Mouse (Mus musculus) thymus, adult 2 months (tissue): Measurements from ENCODE around the gene Irak3.

Experiments used
- CTCF ChIP-seq: fragments of 200-500 bp; IDR thresholded peaks from 2 replicates; pipeline ENCODE4 v1.5.1; 2012; ENCODE audit warnings: mild to moderate bottlenecking, control low read depth, low read length, moderate library complexity, borderline replicate concordance; ENCODE audit not compliant: control insufficient read depth, poor library complexity, insufficient read depth; ENCODE audit errors: extremely low read depth
- POLR2A ChIP-seq: fragments of 200-500 bp; IDR thresholded peaks from 2 replicates; pipeline ENCODE4 v1.6.1; 2012; ENCODE audit warnings: mild to moderate bottlenecking, low read length, control low read depth, moderate library complexity; ENCODE audit not compliant: control insufficient read depth, poor library complexity, insufficient read depth; ENCODE audit errors: extremely low read depth

GRCm38 (mm10) chr10:120115249-120115648, 86.7 kb downstream of the Irak3 start:
- TF ChIP-seq CTCF (no peak), POLR2A (no peak)
